Mouse (Mus musculus): ENCODE measurements around the gene Stat5a. TPM values are rescaled to one million over a fixed set of nuclear protein-coding genes. Genes with fewer than 3 reads are reported as not detected.

Stat5a gene
- polyA plus RNA-seq (2012; rRNA removed): 65.0 and 74.5 TPM in 2 replicates

GRCm38 (mm10) chr11:100858935-100859578 lies at the start of gene Stat5a:
Gene Stat5a (plus strand): TSS chr11:100859351.

GRCm38 (mm10) chr11:100850038-100850777 lies 8.9 kb upstream of the Stat5a start, which contains the start of gene Stat5b:
Gene Stat5b (minus strand): TSS chr11:100850724.

Other genes starting within 250 kb of the Stat5a start
- 78.9 and 85.1 TPM in 2 replicates for gene Nkiras2, start 240.1 kb upstream of the Stat5a start, polyA plus RNA-seq (2012; rRNA removed)
- gene Dnajc7, start 239.2 kb upstream of the Stat5a start, polyA plus RNA-seq (2012; rRNA removed): 17.3 and 32.6 TPM in 2 replicates
- gene Zfp385c, start 166.9 kb upstream of the Stat5a start, polyA plus RNA-seq (2012; rRNA removed): 1.3 and 1.5 TPM in 2 replicates
- gene Dhx58, start 155.1 kb upstream of the Stat5a start, polyA plus RNA-seq (2012; rRNA removed): 9.3 and 10.9 TPM in 2 replicates
- gene Kat2a, start 146.9 kb upstream of the Stat5a start, polyA plus RNA-seq (2012; rRNA removed): 71.0 and 77.2 TPM in 2 replicates
- 0.25 TPM in 1 of 2 replicates, not detected in the other for gene Hspb9, start 145.5 kb upstream of the Stat5a start, polyA plus RNA-seq (2012; rRNA removed)
- gene Rab5c, start 121.1 kb upstream of the Stat5a start, polyA plus RNA-seq (2012; rRNA removed): 254 and 258 TPM in 2 replicates
- gene Kcnh4, start 99.4 kb upstream of the Stat5a start, polyA plus RNA-seq (2012; rRNA removed): 0.28 and 0.75 TPM in 2 replicates
- gene Hcrt, start 96.4 kb upstream of the Stat5a start, polyA plus RNA-seq (2012; rRNA removed): 0.34 TPM in 1 of 2 replicates, not detected in the other
- 15.8 and 19.6 TPM in 2 replicates for gene Ghdc, start 88.4 kb upstream of the Stat5a start, polyA plus RNA-seq (2012; rRNA removed)
- gene Stat5b, start 8.6 kb upstream of the Stat5a start, polyA plus RNA-seq (2012; rRNA removed): 58.2 and 62.1 TPM in 2 replicates
- gene Stat3, start 80.2 kb downstream of the Stat5a start, polyA plus RNA-seq (2012; rRNA removed): 120 and 122 TPM in 2 replicates
- gene Cavin1, start 111.5 kb downstream of the Stat5a start, polyA plus RNA-seq (2012; rRNA removed): 263 and 307 TPM in 2 replicates
- gene Atp6v0a1, start 150.1 kb downstream of the Stat5a start, polyA plus RNA-seq (2012; rRNA removed): 61.8 and 84.5 TPM in 2 replicates
- 124 and 125 TPM in 2 replicates for gene Naglu, start 210.7 kb downstream of the Stat5a start, polyA plus RNA-seq (2012; rRNA removed)
- 267 and 378 TPM in 2 replicates for gene Hsd17b1, start 219.1 kb downstream of the Stat5a start, polyA plus RNA-seq (2012; rRNA removed)
- 122 and 140 TPM in 2 replicates for gene Coasy, start 223.2 kb downstream of the Stat5a start, polyA plus RNA-seq (2012; rRNA removed)
- 23.9 and 36.2 TPM in 2 replicates for gene Mlx, start 227.9 kb downstream of the Stat5a start, polyA plus RNA-seq (2012; rRNA removed)
- 1.7 and 2.1 TPM in 2 replicates for gene Psmc3ip, start 236.1 kb downstream of the Stat5a start, polyA plus RNA-seq (2012; rRNA removed)

Data from ovary, adult 2 months (tissue).